Mouse (Mus musculus) MEL (cell line): ENCODE results near the gene Cd47. TPM values are rescaled to one million over a fixed set of nuclear protein-coding genes. Genes with fewer than 3 reads are reported as not detected.

Experiments
- DNase-seq: peaks from one replicate; pipeline ENCODE4 v3.0.0; 2011; ENCODE audit warnings: low read depth, low spot score
- H3K27ac ChIP-seq: 2 replicates; pipeline ENCODE4 v1.5.1; 2012; ENCODE audit warnings: low read depth, mild to moderate bottlenecking, control low read depth, low read length, moderate library complexity; ENCODE audit not compliant: control insufficient read depth
- H3K27me3 ChIP-seq, 2 experiments: fragments of 150-350 bp in 1 of 2; sonication (generic) in 1 of 2; 2 replicates each; pipeline ENCODE4 v1.6.1; 2012; ENCODE audit warnings: low read length in 2 of 2, mild to moderate bottlenecking in 2 of 2, improper control_type of control experiment in 1 of 2, moderate library complexity in 1 of 2; ENCODE audit not compliant: insufficient read depth in 2 of 2, control insufficient read depth in 1 of 2
- H3K36me3 ChIP-seq, 2 experiments: 2 replicates each; pipeline ENCODE4 v1.6.1; 2012 to 2014; ENCODE audit warnings: low read length in 2 of 2, improper control_type of control experiment in 1 of 2, inconsistent platforms in 1 of 2, mild to moderate bottlenecking in 1 of 2; ENCODE audit not compliant: insufficient read depth in 2 of 2, control insufficient read depth in 1 of 2
- H3K4me1 ChIP-seq, 2 experiments: fragments of 150-350 bp in 1 of 2; sonication (generic) in 1 of 2; 2 replicates each; pipeline ENCODE4 v1.6.1; 2012; ENCODE audit warnings: low read length in 2 of 2, improper control_type of control experiment in 1 of 2, mild to moderate bottlenecking in 1 of 2; ENCODE audit not compliant: insufficient read depth in 2 of 2, control insufficient read depth in 1 of 2
- H3K4me3 ChIP-seq, 2 experiments: fragments of 150-350 bp in 1 of 2; sonication (generic) in 1 of 2; 2 replicates each; pipeline ENCODE4 v1.5.1; 2012; ENCODE audit warnings: low read depth in 2 of 2, low read length in 2 of 2, mild to moderate bottlenecking in 2 of 2, moderate library complexity in 2 of 2, control low read depth in 1 of 2, improper control_type of control experiment in 1 of 2; ENCODE audit not compliant: control insufficient read depth in 1 of 2, insufficient read depth in 1 of 2
- H3K79me2 ChIP-seq: 2 replicates; pipeline ENCODE4 v1.6.1; 2012; ENCODE audit warnings: mild to moderate bottlenecking, low read length, moderate library complexity; ENCODE audit not compliant: control insufficient read depth, poor library complexity, insufficient read depth
- H3K9ac ChIP-seq: 2 replicates; pipeline ENCODE4 v1.6.1; 2012; ENCODE audit warnings: low read depth, mild to moderate bottlenecking, control low read depth, low read length, moderate library complexity; ENCODE audit not compliant: control insufficient read depth, poor library complexity, severe bottlenecking
- H3K9me3 ChIP-seq: fragments of 150-350 bp; sonication (generic); replicated peaks from 2 replicates; pipeline ENCODE4 v1.6.1; 2012; ENCODE audit warnings: mild to moderate bottlenecking, low read length, improper control_type of control experiment, moderate library complexity; ENCODE audit not compliant: insufficient read depth
- BHLHE40 ChIP-seq: IDR thresholded peaks from 2 replicates; pipeline ENCODE4 v1.6.1; 2012; ENCODE audit warnings: low read depth, mild to moderate bottlenecking, inconsistent platforms, low read length, improper control_type of control experiment, borderline replicate concordance
- CHD1 ChIP-seq: IDR thresholded peaks from 2 replicates; pipeline ENCODE4 v1.6.1; 2012; ENCODE audit warnings: low read depth, mild to moderate bottlenecking, inconsistent platforms, low read length, improper control_type of control experiment
- CTCF ChIP-seq, 3 experiments: IDR thresholded peaks in 2 of 3; conservative IDR thresholded peaks in 1 of 3; 2 replicates each; pipeline ENCODE4 v1.5.1; 2011 to 2012; ENCODE audit warnings: low read length in 3 of 3, low read depth in 2 of 3, mild to moderate bottlenecking in 2 of 3, improper control_type of control experiment in 1 of 3, inconsistent platforms in 1 of 3, mixed read lengths in 1 of 3, moderate library complexity in 1 of 3; ENCODE audit not compliant: control insufficient read depth in 1 of 3, insufficient read depth in 1 of 3, poor library complexity in 1 of 3, severe bottlenecking in 1 of 3
- E2F4 ChIP-seq: IDR thresholded peaks from 2 replicates; pipeline ENCODE4 v1.6.1; 2011; ENCODE audit warnings: low read depth, low read length, improper control_type of control experiment, borderline replicate concordance
- ETS1 ChIP-seq: IDR thresholded peaks from 2 replicates; pipeline ENCODE4 v1.6.1; 2012; ENCODE audit warnings: low read depth, mild to moderate bottlenecking, inconsistent platforms, low read length, improper control_type of control experiment, moderate library complexity
- GABPA ChIP-seq: IDR thresholded peaks from 2 replicates; pipeline ENCODE4 v1.6.1; 2012; ENCODE audit warnings: low read depth, mild to moderate bottlenecking, inconsistent platforms, low read length, improper control_type of control experiment, moderate library complexity
- GATA1 ChIP-seq: IDR thresholded peaks from 2 replicates; pipeline ENCODE4 v1.6.1; 2011; ENCODE audit warnings: low read depth, low read length, improper control_type of control experiment
- JUND ChIP-seq: IDR thresholded peaks from 2 replicates; pipeline ENCODE4 v1.6.1; 2011; ENCODE audit warnings: low read depth, mild to moderate bottlenecking, improper control_type of control experiment, low read length
- KAT2A ChIP-seq: conservative IDR thresholded peaks from 2 replicates; pipeline ENCODE4 v1.6.1; 2012; ENCODE audit warnings: low read depth, low read length, improper control_type of control experiment, inconsistent platforms
- MAX ChIP-seq: IDR thresholded peaks from 2 replicates; pipeline ENCODE4 v1.6.1; 2011; ENCODE audit warnings: low read length, improper control_type of control experiment
- MAZ ChIP-seq: IDR thresholded peaks from 2 replicates; pipeline ENCODE4 v1.6.1; 2012; ENCODE audit warnings: low read depth, mild to moderate bottlenecking, inconsistent platforms, low read length, improper control_type of control experiment
- MYC ChIP-seq: IDR thresholded peaks from 2 replicates; pipeline ENCODE4 v1.6.1; 2011; ENCODE audit warnings: low read depth, mild to moderate bottlenecking, low read length, improper control_type of control experiment, moderate library complexity
- POLR2AphosphoS2 ChIP-seq: IDR thresholded peaks from 2 replicates; pipeline ENCODE4 v1.6.1; 2011; ENCODE audit warnings: low read length, improper control_type of control experiment
- TBP ChIP-seq: IDR thresholded peaks from 2 replicates; pipeline ENCODE4 v1.8.0; 2011; ENCODE audit warnings: low read depth, low read length, improper control_type of control experiment
- TCF12 ChIP-seq: IDR thresholded peaks from 2 replicates; pipeline ENCODE4 v1.6.1; 2014; ENCODE audit warnings: low read depth, mild to moderate bottlenecking, inconsistent platforms, low read length, improper control_type of control experiment, moderate library complexity
- UBTF ChIP-seq: IDR thresholded peaks from 2 replicates; pipeline ENCODE4 v1.6.1; 2012; ENCODE audit warnings: low read depth, mild to moderate bottlenecking, inconsistent platforms, low read length, improper control_type of control experiment, moderate library complexity, borderline replicate concordance; ENCODE audit not compliant: insufficient read depth
- USF1 ChIP-seq: IDR thresholded peaks from 2 replicates; pipeline ENCODE4 v1.6.1; 2014; ENCODE audit warnings: low read depth, mild to moderate bottlenecking, inconsistent platforms, low read length, improper control_type of control experiment, moderate library complexity
- USF2 ChIP-seq, 2 experiments: IDR thresholded peaks; 2 replicates each; pipeline ENCODE4 v1.6.1; 2011 to 2012; ENCODE audit warnings: improper control_type of control experiment in 2 of 2, low read length in 2 of 2, borderline replicate concordance in 1 of 2, inconsistent platforms in 1 of 2, low read depth in 1 of 2, mild to moderate bottlenecking in 1 of 2; ENCODE audit not compliant: insufficient read depth in 1 of 2
- ZMIZ1 ChIP-seq: IDR thresholded peaks from 2 replicates; pipeline ENCODE4 v1.6.1; 2012; ENCODE audit warnings: low read depth, mild to moderate bottlenecking, inconsistent platforms, low read length, improper control_type of control experiment, moderate library complexity
- ZNF384 ChIP-seq: IDR thresholded peaks from 2 replicates; pipeline ENCODE4 v1.6.1; 2012; ENCODE audit warnings: low read depth, mild to moderate bottlenecking, inconsistent platforms, low read length, improper control_type of control experiment
- polyA plus RNA-seq, 2 experiments: library from polyadenylated mRNA; stranded (reverse) in 1 of 2; unstranded in 1 of 2; fragments of >175 nt in 1 of 2; fragments of >200 nt in 1 of 2; gene quantifications; 2 replicates each; pipeline versions ENCODE4 v1.2.1 to v1.2.4; 2012; ENCODE audit warnings: low replicate concordance in 2 of 2, low read depth in 1 of 2; ENCODE audit not compliant: insufficient read length in 2 of 2, insufficient read depth in 1 of 2, missing spikeins in 1 of 2
- total RNA-seq: library from RNA; depleted of rRNA; stranded (reverse); fragments of 300-350 nt; gene quantifications from 2 replicates; pipeline ENCODE4 v1.2.3, GENCODE M21; 2012

The Cd47 gene
- total and polyA plus RNA-seq, 3 experiments, result 45.9 to 57.5 (median 51.7) TPM

GRCm38 (mm10) chr16:49858907-49859853 lies 58.8 kb downstream of the Cd47 start (continued):
- TF ChIP-seq CTCF (IDR thresholded peaks at IDR 0.05 in 2 of 3, conservative IDR thresholded peaks at IDR 0.05 in 1 of 3; ENCODE audit: control insufficient read depth in 1 of 3, insufficient read depth in 1 of 3, low read depth in 2 of 3, low read length in 3 of 3, poor library complexity in 1 of 3, severe bottlenecking in 1 of 3), result peak; percentile 44 to 63 (median 55)
- TF ChIP-seq GATA1, result peak; percentile 92
- peak; percentile 53 for TF ChIP-seq ETS1
- TF ChIP-seq UBTF, result no peak
- no peak for TF ChIP-seq JUND
- 0 out of 2 replicates have a peak, but pooled peaks have one; percentile 14 for TF ChIP-seq TBP
- TF ChIP-seq ZMIZ1, result no peak
- no peak for TF ChIP-seq KAT2A
- TF ChIP-seq MYC, result no peak; the same call in 1 of the 2 replicates
- TF ChIP-seq BHLHE40, result no peak

- TF ChIP-seq USF2 (IDR thresholded peaks at IDR 0.05; ENCODE audit: borderline replicate concordance in 1 of 2, insufficient read depth in 1 of 2, low read depth in 1 of 2, low read length in 2 of 2) (no peak), MAZ (no peak), CHD1 (no peak), E2F4 (no peak)
- no peak overlapping the region for H3K27ac ChIP-seq
- H3K4me1 ChIP-seq, result peaks cover 11 to 16% of the 10 kb centered on the region in 2 experiments
- no peak overlapping the region for H3K4me3 ChIP-seq
- no peaks in the 10 kb centered on the region for H3K27me3 ChIP-seq
- H3K79me2 ChIP-seq, result peaks cover 47% of the 10 kb centered on the region
- H3K36me3 ChIP-seq, result peaks cover 0 to 28% of the 10 kb centered on the region in 2 experiments; a peak in 3 of 4 replicates
- no peak for DNase-seq
- no peak overlapping the region for H3K9ac ChIP-seq
- H3K9me3 ChIP-seq, result no peaks in the 10 kb centered on the region
Measured at GRCm38 (mm10) chr16:49861986-49862385, 61.7 kb downstream of the Cd47 start.

- H3K4me3 ChIP-seq, result no peak overlapping the region
- H3K9ac ChIP-seq, result no peak overlapping the region
- peaks cover 0 to 3% of the 10 kb centered on the region in 2 experiments; a peak in 2 of 4 replicates for H3K4me1 ChIP-seq
- DNase-seq, result no peak
- peaks cover 8 to 10% of the 10 kb centered on the region in 2 experiments; a peak in 3 of 4 replicates for H3K36me3 ChIP-seq
- H3K79me2 ChIP-seq, result peaks cover 32% of the 10 kb centered on the region; the same call in 1 of the 2 replicates
- H3K9me3 ChIP-seq, result no peaks in the 10 kb centered on the region
- H3K27me3 ChIP-seq, result no peaks in the 10 kb centered on the region
- TF ChIP-seq ETS1 (no peak), MAX (no peak), ZNF384 (no peak), TCF12 (no peak), POLR2AphosphoS2 (no peak), CHD1 (no peak), USF1 (no peak), ZMIZ1 (no peak), GABPA (no peak), KAT2A (no peak)
- no peak overlapping the region for H3K27ac ChIP-seq
Measured at GRCm38 (mm10) chr16:49866617-49867016, 66.3 kb downstream of the Cd47 start.
